Mouse (Mus musculus): Measurements from ENCODE around the gene Cfap61.

DNA sequence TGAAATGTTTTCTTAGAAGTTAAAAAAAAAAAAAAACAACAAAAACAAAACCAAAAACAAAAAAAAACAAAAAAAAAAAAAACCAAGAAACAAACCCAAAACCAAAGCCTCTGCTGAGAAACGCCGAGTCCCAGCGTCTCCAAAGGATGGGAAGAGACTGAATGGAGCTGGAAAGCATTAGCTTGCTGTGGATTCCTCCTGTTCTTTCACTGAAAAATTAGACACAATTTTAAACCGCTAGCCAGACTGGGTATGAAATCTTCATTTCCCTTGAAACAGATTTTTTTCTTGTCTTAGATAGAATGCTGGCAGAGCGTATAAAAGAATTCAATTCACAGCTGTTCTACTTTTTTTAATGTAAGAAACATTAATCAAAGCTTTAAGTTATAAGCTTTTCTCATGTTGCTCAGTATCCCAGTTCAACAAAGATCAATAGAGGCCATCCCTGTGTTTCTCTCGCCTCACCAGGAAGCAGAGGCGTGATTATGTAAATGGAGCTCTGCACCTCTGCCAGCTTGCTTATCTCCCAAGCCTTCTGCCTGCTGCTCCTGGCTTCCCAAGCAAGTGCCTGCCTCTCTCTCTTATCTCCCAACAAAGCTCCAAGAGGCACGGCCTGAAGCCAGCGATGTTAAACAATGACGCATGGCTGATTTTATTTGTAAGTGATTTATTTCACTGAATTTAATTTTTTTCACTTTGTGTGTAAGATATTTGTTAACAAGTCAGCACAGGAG, 324.3 kb downstream of the Cfap61 start:
- TF ChIP-seq EP300 (IDR thresholded peaks at IDR 0.05; ENCODE audit: low read depth) (no peak), CTCF (IDR thresholded peaks at IDR 0.05; ENCODE audit: low read depth) (no peak)
